Mouse (Mus musculus) erythroblast, embryonic 14.5 days (primary cell): ENCODE measurements around the gene Lrig1.

Source experiments
- GATA1 ChIP-seq: IDR thresholded peaks from 2 replicates; pipeline ENCODE4 v1.6.1; 2012; ENCODE audit warnings: low read length, inconsistent platforms, mixed read lengths
- TAL1 ChIP-seq: IDR thresholded peaks from 3 replicates; pipeline ENCODE4 v1.6.1; 2012; ENCODE audit warnings: low read length, inconsistent platforms, mixed read lengths

DNA sequence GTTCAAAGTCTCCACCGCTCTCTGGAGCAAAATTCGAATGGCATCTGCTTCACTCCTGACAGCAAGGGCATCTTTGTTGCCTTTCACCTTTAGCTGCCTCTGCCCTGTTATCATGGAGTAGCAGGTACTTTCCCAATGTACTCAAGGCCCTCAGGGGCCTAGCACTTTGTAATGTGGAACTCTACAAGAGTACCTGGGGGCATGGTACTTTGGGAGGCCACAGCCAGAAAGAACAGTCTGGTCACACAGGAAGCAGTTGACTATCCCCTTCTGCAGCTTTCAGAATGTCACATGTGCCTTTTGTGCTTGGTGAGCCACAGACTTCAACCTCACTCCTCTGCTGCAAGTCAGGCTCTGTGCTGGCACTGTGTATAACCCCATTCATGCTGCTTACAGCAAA lies 134.2 kb downstream of the Lrig1 start:
- no peak for TF ChIP-seq GATA1
- TF ChIP-seq TAL1: no peak
